Mouse (Mus musculus): Measurements from ENCODE around the gene Rad51b.

GRCm38 (mm10) chr12:79579837-79580236 is 282.8 kb downstream of the Rad51b start:
- TF ChIP-seq CTCF (IDR thresholded peaks at IDR 0.05; ENCODE audit: insufficient read depth, low read length) (no peak), POLR2A (IDR thresholded peaks at IDR 0.05; ENCODE audit: borderline replicate concordance, extremely low read depth, low read depth, low read length) (no peak)
